In genomic region chr5:103769701-103770100, GRCm38 (mm10) we compare ENCODE assay signal across 21 mouse cellular contexts.
DNase-seq lines count a peak whose midpoint lies in the region; ATAC-seq lines count a peak whose summit lies in the region.
"Had no signal": no experiment of that assay in that cellular context is flagged by ENCODE, and none has a peak within 500 bp of the region (broad histone marks: within the 10 kb centered on the region; RNA-seq: fewer than 3 reads in every experiment).

No protein-coding gene starts in this region.

- peaks cover 4% of the 10 kb centered on the region for H3K9me3 ChIP-seq in heart, embryonic 11.5 days (replicated peaks; ENCODE audit: control insufficient read depth, low read length)
- H3K9me3 ChIP-seq in kidney, embryonic 15.5 days (replicated peaks), result peaks cover 5% of the 10 kb centered on the region
- peaks cover 7% of the 10 kb centered on the region; the same call in 1 of the 2 replicates for H3K9me3 ChIP-seq in kidney, embryonic 14.5 days (ENCODE audit: control insufficient read depth, low read length)
- peaks cover 10% of the 10 kb centered on the region for H3K9me3 ChIP-seq in liver, embryonic 12.5 days (replicated peaks)
- H3K9me3 ChIP-seq in stomach, embryonic 15.5 days, result no peaks in the 10 kb centered on the region
- H3K9me3 ChIP-seq: lung, embryonic 15.5 days had no signal

- no peak overlapping the region for H3K4me3 ChIP-seq in heart, embryonic 11.5 days (ENCODE audit: low read depth, low read length)
- no peak overlapping the region for H3K4me3 ChIP-seq in kidney, embryonic 15.5 days (replicated peaks)
- H3K4me3 ChIP-seq in kidney, embryonic 14.5 days (ENCODE audit: low read length), result no peak overlapping the region
- H3K4me3 ChIP-seq in liver, embryonic 12.5 days, result peak overlapping the region; percentile 36
- no peak overlapping the region for H3K4me3 ChIP-seq in stomach, embryonic 15.5 days (replicated peaks)
- H3K4me3 ChIP-seq: limb, embryonic 13.5 days; lung, embryonic 15.5 days had no signal

- no peaks in the 10 kb centered on the region for H3K27me3 ChIP-seq in heart, embryonic 11.5 days (ENCODE audit: control insufficient read depth, insufficient read depth, low read length)
- H3K27me3 ChIP-seq in kidney, embryonic 15.5 days, result no peaks in the 10 kb centered on the region
- no peaks in the 10 kb centered on the region for H3K27me3 ChIP-seq in kidney, embryonic 14.5 days (ENCODE audit: control insufficient read depth, insufficient read depth, low read length)
- no peaks in the 10 kb centered on the region for H3K27me3 ChIP-seq in liver, embryonic 12.5 days (replicated peaks)
- no peaks in the 10 kb centered on the region for H3K27me3 ChIP-seq in stomach, embryonic 15.5 days (replicated peaks)
- H3K27me3 ChIP-seq: CH12.LX; limb, embryonic 13.5 days; lung, embryonic 15.5 days had no signal

- WGBS in heart, embryonic 11.5 days (ENCODE audit: insufficient replicate concordance), result 41% methylated on average over 9 of the region's 9 CpGs
- WGBS in kidney, embryonic 15.5 days, result 69% methylated on average over 9 of the region's 9 CpGs
- WGBS in kidney, embryonic 14.5 days, result 69% methylated on average over 9 of the region's 9 CpGs
- 19% methylated on average over 9 of the region's 9 CpGs for WGBS in liver, embryonic 12.5 days (ENCODE audit: insufficient replicate concordance)
- 69% methylated on average over 9 of the region's 9 CpGs for WGBS in stomach, embryonic 15.5 days

- no peak overlapping the region for H3K9ac ChIP-seq in heart, embryonic 11.5 days (ENCODE audit: low read depth, low read length)
- no peak overlapping the region for H3K9ac ChIP-seq in kidney, embryonic 15.5 days
- no peak overlapping the region for H3K9ac ChIP-seq in kidney, embryonic 14.5 days (ENCODE audit: low read depth, low read length)
- H3K9ac ChIP-seq in liver, embryonic 12.5 days, result peak overlapping the region; percentile 44
- H3K9ac ChIP-seq in stomach, embryonic 15.5 days, result no peak overlapping the region
- H3K9ac ChIP-seq: limb, embryonic 13.5 days; lung, embryonic 15.5 days had no signal

- peaks cover 5% of the 10 kb centered on the region for H3K36me3 ChIP-seq in heart, embryonic 11.5 days (ENCODE audit: control insufficient read depth, insufficient read depth, low read length)
- H3K36me3 ChIP-seq in kidney, embryonic 15.5 days, result peaks cover 7% of the 10 kb centered on the region; the same call in 1 of the 2 replicates
- H3K36me3 ChIP-seq in kidney, embryonic 14.5 days (ENCODE audit: control insufficient read depth, insufficient read depth, low read length), result no peaks in the 10 kb centered on the region
- peaks cover 36% of the 10 kb centered on the region for H3K36me3 ChIP-seq in liver, embryonic 12.5 days
- H3K36me3 ChIP-seq in stomach, embryonic 15.5 days, result no peaks in the 10 kb centered on the region
- H3K36me3 ChIP-seq: limb, embryonic 13.5 days; lung, embryonic 15.5 days had no signal

- no peak for ATAC-seq in heart, embryonic 11.5 days (replicated peaks; ENCODE audit: insufficient number of reproducible peaks, low FRiP score, low TSS enrichment)
- no peak for ATAC-seq in kidney, embryonic 15.5 days (replicated peaks; ENCODE audit: low FRiP score)
- no peak for ATAC-seq in kidney, embryonic 14.5 days (ENCODE audit: low FRiP score, low TSS enrichment)
- peak; percentile 79 for ATAC-seq in liver, embryonic 12.5 days
- peak; percentile 40; the same call in 1 of the 2 replicates for ATAC-seq in stomach, embryonic 15.5 days (ENCODE audit: insufficient read depth, low FRiP score, low read depth)
- ATAC-seq: hindbrain, postnatal 0 days had no signal

- peak overlapping the region; percentile 29; the same call in 1 of the 2 replicates for H3K27ac ChIP-seq in heart, embryonic 11.5 days (ENCODE audit: low read depth, low read length)
- H3K27ac ChIP-seq in kidney, embryonic 15.5 days, result 0 out of 2 replicates have a peak overlapping the region, but pooled peaks have one; percentile 1
- H3K27ac ChIP-seq in kidney, embryonic 14.5 days (ENCODE audit: low read depth, low read length), result no peak overlapping the region
- peak overlapping the region; percentile 81 for H3K27ac ChIP-seq in liver, embryonic 12.5 days
- H3K27ac ChIP-seq in stomach, embryonic 15.5 days, result no peak overlapping the region
- H3K27ac ChIP-seq: hindbrain, postnatal 0 days; limb, embryonic 13.5 days; lung, embryonic 15.5 days; macrophage had no signal

- no peak for DNase-seq in heart, adult 11 months
- DNase-seq in left cerebral cortex, adult 8-10 months (ENCODE audit: low spot score in 2 of 2), result no peak
- DNase-seq in kidney, postnatal 10 days, result no peak
- DNase-seq: cerebellum, adult 18-20 months; cerebellum, postnatal 25 days; embryo, embryonic 11 days; gastrocnemius, postnatal 14 days; kidney, adult 9 months; retina, postnatal 1 day; thymus, postnatal 25 days had no signal

- H3K4me1 ChIP-seq in heart, embryonic 11.5 days (ENCODE audit: control insufficient read depth, insufficient read depth, low read length), result peaks cover 45% of the 10 kb centered on the region
- peaks cover 54% of the 10 kb centered on the region for H3K4me1 ChIP-seq in kidney, embryonic 15.5 days
- H3K4me1 ChIP-seq in kidney, embryonic 14.5 days (ENCODE audit: control insufficient read depth, insufficient read depth, low read length), result peaks cover 37% of the 10 kb centered on the region
- peaks cover 94% of the 10 kb centered on the region for H3K4me1 ChIP-seq in liver, embryonic 12.5 days
- peaks cover 20% of the 10 kb centered on the region for H3K4me1 ChIP-seq in stomach, embryonic 15.5 days

- H3K4me2 ChIP-seq in heart, embryonic 11.5 days, result peak overlapping the region; percentile 8; the same call in 1 of the 2 replicates
- no peak overlapping the region for H3K4me2 ChIP-seq in kidney, embryonic 15.5 days
- H3K4me2 ChIP-seq in kidney, embryonic 14.5 days (replicated peaks; ENCODE audit: low read depth, low read length), result no peak overlapping the region
- peak overlapping the region; percentile 70 for H3K4me2 ChIP-seq in liver, embryonic 12.5 days
- H3K4me2 ChIP-seq in stomach, embryonic 15.5 days, result no peak overlapping the region
- H3K4me2 ChIP-seq: limb, embryonic 13.5 days; lung, embryonic 15.5 days; midbrain, embryonic 11.5 days had no signal

Comparison
In these comparisons a context has a peak if more than half of its experiments do, and no peak if none do; other contexts are left out.
1. H3K27ac ChIP-seq: peak in heart, embryonic 11.5 days (single experiment), kidney, embryonic 15.5 days (single experiment) and liver, embryonic 12.5 days (single experiment); none in kidney, embryonic 14.5 days (single experiment) and stomach, embryonic 15.5 days (single experiment).
2. ATAC-seq: peak in liver, embryonic 12.5 days (single experiment) and stomach, embryonic 15.5 days (single experiment); none in heart, embryonic 11.5 days (single experiment), kidney, embryonic 15.5 days (single experiment) and kidney, embryonic 14.5 days (single experiment).
3. H3K4me2 ChIP-seq: peak in heart, embryonic 11.5 days (single experiment) and liver, embryonic 12.5 days (single experiment); none in kidney, embryonic 15.5 days (single experiment), kidney, embryonic 14.5 days (single experiment) and stomach, embryonic 15.5 days (single experiment).